Mouse (Mus musculus) frontal cortex, postnatal 36 days (tissue): Measurements from ENCODE around the gene Vmn1r93.
"Not testable (repeated sequence)": the region's sequence is repeated elsewhere in the genome, so short reads cannot be mapped to it uniquely, and the experiment has no call there.

Source experiments
- DNase-seq, 2 experiments: peaks; one replicate each; pipeline ENCODE4 v3.0.0; 2022; ENCODE audit warnings: low spot score in 2 of 2

Vmn1r93 gene

GRCm38 (mm10) chr7:20138988-20139387 is at the start of gene Vmn1r93:
Gene Vmn1r93, minus strand, starts transcription at chr7:20139088.
- DNase-seq, result not testable (repeated sequence)

GRCm38 (mm10) chr7:20168277-20168676 is 29.4 kb upstream of the Vmn1r93 start, which contains the start of gene Vmn1r94:
Gene Vmn1r94, minus strand, starts transcription at chr7:20168377.
- DNase-seq, result not testable (repeated sequence)

GRCm38 (mm10) chr7:20122479-20122878 is 16.4 kb downstream of the Vmn1r93 start, which contains the start of gene Gm16442:
Gene Gm16442, minus strand, starts transcription at chr7:20122579.
- not testable (repeated sequence) for DNase-seq

GRCm38 (mm10) chr7:20099380-20099779 is 39.5 kb downstream of the Vmn1r93 start, which contains the start of gene Vmn1r91:
Gene Vmn1r91, plus strand, starts transcription at chr7:20099680.
- DNase-seq, result not testable (repeated sequence)
